Mouse (Mus musculus) adrenal gland (tissue): ENCODE data around the gene Smim24.

ENCODE experiments used
- intact Hi-C: fragments of 180-260 bp; cut with DNase I; formaldehyde crosslinking; loops from one replicate; pipeline ENCODE4 v1.15.1; 2025
- microRNA-seq, 2 experiments: library from miRNA; unstranded; fragments of <30 nt; microRNA quantifications; one replicate each; pipeline ENCODE4; 2019

Gene Smim24

DNA sequence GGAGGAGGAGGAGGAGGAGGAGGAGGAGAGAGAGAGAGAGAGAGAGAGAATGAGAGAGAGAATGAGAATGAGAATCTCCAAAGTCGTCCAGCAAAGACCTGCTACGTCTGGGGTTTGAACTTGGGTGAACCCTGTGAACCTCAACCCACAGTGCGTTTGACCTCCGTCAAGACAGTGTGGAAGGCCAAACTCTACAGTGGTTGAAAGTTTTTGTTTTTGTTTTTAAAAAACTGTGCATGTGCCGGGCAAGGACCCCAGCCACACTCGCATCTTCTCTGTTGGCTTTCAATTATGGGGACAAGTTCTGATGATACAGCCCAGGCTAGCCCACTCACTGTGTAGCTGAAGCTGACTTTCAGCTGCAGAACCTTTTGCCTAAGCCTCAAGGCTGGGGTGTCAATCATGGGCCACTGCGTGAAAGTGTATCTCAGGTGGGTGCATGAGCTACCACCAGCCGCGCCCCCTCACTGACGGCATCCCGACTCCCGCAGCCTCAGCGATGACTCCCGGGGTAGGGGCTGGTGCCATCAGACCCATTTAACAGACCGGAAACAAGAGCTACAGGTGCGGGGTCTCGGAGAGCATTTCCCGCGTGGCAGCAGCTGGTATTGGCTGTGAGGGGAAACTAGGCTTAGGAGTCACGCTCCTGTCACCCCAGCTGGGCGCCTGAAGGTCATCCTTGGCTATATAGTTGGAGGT, 39.5 kb downstream of the Smim24 start:
- intact Hi-C loops, result no loop called here

DNA sequence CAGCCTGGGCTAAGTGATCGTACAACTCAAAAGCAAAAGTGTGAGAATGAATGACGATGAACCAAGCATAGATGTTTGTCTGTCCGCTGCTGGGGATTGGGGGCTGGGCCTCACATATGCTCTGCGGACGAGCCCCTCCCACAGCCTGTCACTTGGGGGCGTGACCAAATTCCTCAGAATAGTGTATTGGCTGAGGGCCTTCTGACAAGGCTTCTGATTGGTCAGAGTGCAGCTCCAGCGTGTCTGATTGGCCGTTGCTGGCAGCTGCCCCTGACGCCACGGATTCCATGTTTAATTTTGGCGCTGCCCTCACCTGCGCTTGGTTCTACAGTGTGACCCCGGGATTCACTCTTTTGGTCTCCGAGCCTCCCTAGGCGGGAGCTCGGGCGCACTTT, 40.0 kb downstream of the Smim24 start:
- intact Hi-C loops, result no loop called here

DNA sequence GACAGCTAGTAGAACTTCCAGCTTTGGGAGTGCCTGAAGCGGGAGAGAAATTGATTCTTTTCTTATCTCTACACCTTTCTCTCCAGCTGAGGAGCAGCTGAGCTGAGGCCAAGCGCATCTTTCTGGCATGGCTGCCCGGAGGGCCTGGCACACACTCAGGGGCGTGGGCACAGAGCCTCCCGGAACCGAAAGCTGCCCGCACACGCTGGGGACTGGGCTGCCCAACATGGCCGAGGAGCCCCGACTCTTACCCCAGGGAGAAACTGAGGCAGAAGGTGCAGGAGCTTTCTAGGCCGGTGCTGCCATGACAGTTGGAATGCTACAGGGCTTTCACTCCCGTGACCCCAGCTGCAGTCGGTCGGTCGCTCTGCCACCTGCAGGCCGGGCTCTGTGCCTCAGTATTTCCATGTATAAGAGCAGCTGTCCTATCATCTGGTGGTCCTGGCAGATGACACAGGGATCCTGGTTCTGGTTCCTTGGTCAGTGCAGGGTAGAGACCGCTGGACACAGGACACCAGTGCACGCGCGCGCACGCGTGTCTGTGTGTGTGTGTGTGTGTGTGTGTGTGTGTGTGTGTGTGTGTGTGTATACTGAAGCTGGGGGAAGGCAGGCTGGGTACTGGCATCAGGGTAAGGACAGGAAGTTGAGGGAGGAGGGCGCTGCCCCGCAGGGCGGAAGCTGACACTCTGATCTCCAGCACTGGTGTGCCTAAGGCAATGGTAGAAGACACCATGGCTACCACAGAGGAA, 40.9 kb downstream of the Smim24 start:
- intact Hi-C loops, result no loop called here

DNA sequence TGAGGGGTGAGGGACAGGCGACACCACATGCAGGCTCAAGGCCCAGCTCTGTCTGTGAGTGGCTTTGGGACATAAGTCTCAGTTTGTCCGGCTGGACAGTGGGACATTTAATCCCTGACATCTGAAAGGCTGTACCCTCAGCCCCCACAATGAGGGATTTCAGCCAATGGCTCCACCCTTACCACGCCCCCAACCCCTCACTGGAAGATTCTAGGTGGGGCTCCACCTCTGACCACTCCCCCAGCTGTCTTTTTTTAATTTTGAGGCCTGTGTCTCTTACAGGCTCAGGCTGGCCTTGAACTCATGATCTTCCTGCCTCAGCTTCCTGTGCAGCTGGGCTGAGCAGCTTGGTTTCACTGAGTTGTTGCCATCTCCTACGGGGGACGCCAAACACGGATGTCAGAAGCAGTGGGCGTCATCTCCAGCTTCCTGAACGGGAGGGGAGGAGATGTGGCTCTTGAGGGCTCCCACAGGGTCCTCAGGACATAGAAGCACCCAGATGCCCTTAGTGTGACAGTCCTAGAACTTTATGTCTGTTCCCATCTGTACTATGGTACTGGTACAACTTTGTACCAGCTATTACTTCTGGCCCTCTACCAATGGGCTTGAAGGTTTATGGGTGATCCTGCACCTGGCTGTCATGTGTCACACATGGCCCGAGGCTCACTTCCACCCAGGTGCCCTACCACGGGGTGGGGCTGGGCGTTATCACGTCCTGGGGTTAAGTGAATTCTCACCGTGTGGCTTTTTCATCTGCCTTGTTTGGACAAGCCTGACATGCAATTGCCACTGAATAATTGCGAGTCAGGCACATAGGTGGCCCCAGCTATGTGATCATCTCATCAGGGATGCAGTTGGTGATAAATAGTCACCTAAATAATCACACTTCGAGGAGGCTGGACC, 41.8 kb downstream of the Smim24 start:
- intact Hi-C loops, result no loop called here

DNA sequence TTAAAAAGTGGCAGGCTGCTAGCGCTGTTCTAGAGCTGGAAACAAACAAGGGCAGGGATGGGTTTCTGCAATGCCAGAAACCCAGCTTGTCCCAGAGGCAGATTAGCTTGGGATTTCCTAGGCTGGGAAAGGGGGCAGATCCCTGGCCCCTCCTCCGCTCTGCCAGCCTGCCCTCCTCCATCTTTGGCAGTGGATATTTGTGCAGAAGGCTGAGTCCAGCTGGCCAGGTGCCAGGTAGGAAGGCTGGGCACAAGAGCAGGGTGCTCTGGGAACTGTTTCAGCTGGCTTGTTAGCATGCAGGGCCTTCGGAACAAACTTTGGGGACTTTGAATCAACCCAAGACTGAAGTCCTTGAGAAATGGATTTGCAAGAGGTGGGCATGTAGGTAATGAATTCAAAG, 42.6 kb downstream of the Smim24 start:
- intact Hi-C loops, result no loop called here

DNA sequence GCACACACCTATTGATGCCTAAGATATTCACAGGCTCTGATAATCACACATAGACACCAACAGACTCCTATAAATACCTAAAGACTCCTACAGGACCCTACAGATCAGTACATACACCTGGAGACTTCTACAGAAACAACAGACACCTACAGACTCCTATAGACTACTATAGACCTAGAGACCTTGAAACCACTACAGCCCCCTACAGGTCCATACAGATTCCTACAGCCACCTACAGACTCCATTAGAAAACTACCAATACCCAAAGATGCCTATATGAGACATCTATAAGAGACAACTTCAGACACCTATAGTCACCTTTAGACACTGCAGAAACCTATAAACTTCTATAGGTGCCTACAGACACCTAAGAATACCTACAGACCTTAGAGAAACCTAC, 48.2 kb downstream of the Smim24 start:
- intact Hi-C loops, result no loop called here

Small RNA genes within 50 kb of the gene (microRNA-seq; reads per million reads assigned to microRNA genes)
- 0.12 to 0.57 reads per million in 2 experiments for gene Mir1191b
- gene Mir6913, result 0.57 to 1.4 reads per million in 2 experiments
